Mouse (Mus musculus): ENCODE data around the gene Slc5a10. TPM values are rescaled to one million over a fixed set of nuclear protein-coding genes. Genes with fewer than 3 reads are reported as not detected.

Slc5a10 gene
- polyA plus RNA-seq, 1 experiment from 2014 or later: 0.08 TPM

- 62% methylated on average over 10 of the region's 10 CpGs for WGBS
Observed at GRCm38 (mm10) chr11:61652686-61653447, 67.8 kb downstream of the Slc5a10 start, which contains the start of gene Grap. TSS of gene Grap (plus strand) at chr11:61653265.

DNA sequence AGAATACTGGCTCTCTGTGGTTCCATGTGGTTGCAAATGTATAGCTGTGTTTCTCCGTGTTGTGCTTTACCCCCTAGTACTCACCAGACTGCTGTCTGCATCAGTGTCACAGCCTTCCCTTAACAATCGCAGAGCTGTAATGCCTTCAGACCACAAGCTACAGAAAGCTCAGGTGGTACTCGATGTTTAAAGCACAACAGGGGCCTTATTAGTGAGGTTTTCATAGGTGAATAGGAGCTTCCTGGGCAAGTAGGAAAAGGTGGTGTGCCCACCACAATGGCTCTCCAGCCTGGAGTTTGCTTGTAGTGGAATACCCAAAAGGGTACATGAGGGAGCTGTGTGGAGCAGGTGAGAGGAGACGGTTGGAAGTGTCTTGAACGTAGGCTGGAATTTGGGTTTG lies 68.4 kb downstream of the Slc5a10 start:
- H3K36me3 ChIP-seq: no peaks in the 10 kb centered on the region
- ATAC-seq (ENCODE audit: low FRiP score, low read depth): no peak
- H3K4me2 ChIP-seq (replicated peaks): no peak overlapping the region
- H3K27ac ChIP-seq: no peak overlapping the region
- no peak overlapping the region for H3K9ac ChIP-seq
- H3K27me3 ChIP-seq: no peaks in the 10 kb centered on the region
- no peak overlapping the region for H3K4me3 ChIP-seq
- WGBS: 83% methylated on average over 5 of the region's 5 CpGs
- H3K4me1 ChIP-seq: no peaks in the 10 kb centered on the region
- H3K9me3 ChIP-seq: no peaks in the 10 kb centered on the region

More at GRCm38 (mm10) chr11:61652686-61653447, 67.8 kb downstream of the Slc5a10 start, which contains the start of gene Grap:
- H3K9ac ChIP-seq: no peak within 1 kb of the TSS
- H3K4me2 ChIP-seq (replicated peaks): no peak within 1 kb of the TSS
- no peaks in the 10 kb centered on the region for H3K9me3 ChIP-seq
- H3K27ac ChIP-seq: no peak within 1 kb of the TSS
- H3K4me1 ChIP-seq: no peaks in the 10 kb centered on the region
- H3K36me3 ChIP-seq: no peaks in the 10 kb centered on the region
- H3K27me3 ChIP-seq: no peaks in the 10 kb centered on the region
- ATAC-seq (ENCODE audit: low FRiP score, low read depth): no peak
- no peak within 1 kb of the TSS for H3K4me3 ChIP-seq

GRCm38 (mm10) chr11:61650470-61651265 lies 70.0 kb downstream of the Slc5a10 start:
- Histone ChIP-seq H3K9me3 (no peaks in the 10 kb centered on the region), H3K36me3 (no peaks in the 10 kb centered on the region), H3K4me2 (replicated peaks) (no peak overlapping the region), H3K9ac (no peak overlapping the region), H3K4me1 (no peaks in the 10 kb centered on the region), H3K27ac (no peak overlapping the region), H3K4me3 (no peak overlapping the region), H3K27me3 (no peaks in the 10 kb centered on the region)
- WGBS: 85% methylated on average over 9 of the region's 9 CpGs
- ATAC-seq (ENCODE audit: low FRiP score, low read depth): no peak

- Histone ChIP-seq H3K36me3 (no peaks in the 10 kb centered on the region), H3K4me2 (replicated peaks) (no peak overlapping the region), H3K9ac (no peak overlapping the region), H3K4me1 (0 out of 2 replicates have a peak, but pooled peaks cover 3% of the 10 kb centered on the region), H3K27ac (no peak overlapping the region), H3K9me3 (no peaks in the 10 kb centered on the region), H3K27me3 (no peaks in the 10 kb centered on the region), H3K4me3 (no peak overlapping the region)
- 88% methylated on average over 4 of the region's 4 CpGs for WGBS
- ATAC-seq (ENCODE audit: low FRiP score, low read depth): no peak
Observed at GRCm38 (mm10) chr11:61649626-61650025, 71.0 kb downstream of the Slc5a10 start.

DNA sequence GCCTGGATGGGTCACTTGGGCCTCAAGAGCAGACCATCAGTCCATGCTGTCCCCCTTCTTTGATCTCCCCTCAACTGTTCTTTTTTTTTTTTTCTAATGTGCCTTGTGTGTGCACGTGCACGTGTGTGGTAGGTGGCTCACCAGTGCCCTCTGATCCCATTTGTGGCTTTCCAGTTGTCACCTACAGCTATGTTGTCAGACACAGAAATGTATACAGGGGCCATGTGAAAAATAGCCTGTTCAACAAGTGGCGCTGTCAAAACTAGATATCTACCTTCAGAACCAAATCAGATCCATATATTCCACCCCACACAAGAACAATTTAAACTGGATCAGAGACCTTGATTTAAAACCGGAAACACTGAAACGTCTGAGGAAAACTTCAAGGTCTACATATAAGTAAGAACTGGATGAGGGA lies 71.5 kb downstream of the Slc5a10 start:
- WGBS: 91% methylated on average over 5 of the region's 5 CpGs
- no peak overlapping the region for H3K9ac ChIP-seq
- no peak overlapping the region for H3K27ac ChIP-seq
- H3K36me3 ChIP-seq: no peaks in the 10 kb centered on the region
- 0 out of 2 replicates have a peak, but pooled peaks cover 8% of the 10 kb centered on the region for H3K4me1 ChIP-seq
- H3K9me3 ChIP-seq: no peaks in the 10 kb centered on the region
- ATAC-seq (ENCODE audit: low FRiP score, low read depth): no peak
- H3K27me3 ChIP-seq: no peaks in the 10 kb centered on the region
- H3K4me3 ChIP-seq: no peak overlapping the region
- no peak overlapping the region for H3K4me2 ChIP-seq (replicated peaks)

GRCm38 (mm10) chr11:61648749-61649115 lies 71.9 kb downstream of the Slc5a10 start:
- Histone ChIP-seq H3K4me3 (no peak overlapping the region), H3K27ac (no peak overlapping the region), H3K9me3 (no peaks in the 10 kb centered on the region), H3K4me2 (replicated peaks) (no peak overlapping the region), H3K4me1 (peaks cover 11% of the 10 kb centered on the region), H3K9ac (no peak overlapping the region), H3K36me3 (no peaks in the 10 kb centered on the region), H3K27me3 (no peaks in the 10 kb centered on the region)
- ATAC-seq (ENCODE audit: low FRiP score, low read depth): no peak
- 83% methylated on average over 7 of the region's 7 CpGs for WGBS

- Histone ChIP-seq H3K27ac (no peak overlapping the region), H3K4me2 (replicated peaks) (no peak overlapping the region), H3K4me3 (no peak overlapping the region), H3K27me3 (no peaks in the 10 kb centered on the region), H3K9ac (no peak overlapping the region), H3K4me1 (peaks cover 16% of the 10 kb centered on the region), H3K9me3 (no peaks in the 10 kb centered on the region), H3K36me3 (no peaks in the 10 kb centered on the region)
- WGBS: 74% methylated on average over 6 of the region's 6 CpGs
- no peak for ATAC-seq (ENCODE audit: low FRiP score, low read depth)
Observed at GRCm38 (mm10) chr11:61647956-61648748, 72.5 kb downstream of the Slc5a10 start.

DNA sequence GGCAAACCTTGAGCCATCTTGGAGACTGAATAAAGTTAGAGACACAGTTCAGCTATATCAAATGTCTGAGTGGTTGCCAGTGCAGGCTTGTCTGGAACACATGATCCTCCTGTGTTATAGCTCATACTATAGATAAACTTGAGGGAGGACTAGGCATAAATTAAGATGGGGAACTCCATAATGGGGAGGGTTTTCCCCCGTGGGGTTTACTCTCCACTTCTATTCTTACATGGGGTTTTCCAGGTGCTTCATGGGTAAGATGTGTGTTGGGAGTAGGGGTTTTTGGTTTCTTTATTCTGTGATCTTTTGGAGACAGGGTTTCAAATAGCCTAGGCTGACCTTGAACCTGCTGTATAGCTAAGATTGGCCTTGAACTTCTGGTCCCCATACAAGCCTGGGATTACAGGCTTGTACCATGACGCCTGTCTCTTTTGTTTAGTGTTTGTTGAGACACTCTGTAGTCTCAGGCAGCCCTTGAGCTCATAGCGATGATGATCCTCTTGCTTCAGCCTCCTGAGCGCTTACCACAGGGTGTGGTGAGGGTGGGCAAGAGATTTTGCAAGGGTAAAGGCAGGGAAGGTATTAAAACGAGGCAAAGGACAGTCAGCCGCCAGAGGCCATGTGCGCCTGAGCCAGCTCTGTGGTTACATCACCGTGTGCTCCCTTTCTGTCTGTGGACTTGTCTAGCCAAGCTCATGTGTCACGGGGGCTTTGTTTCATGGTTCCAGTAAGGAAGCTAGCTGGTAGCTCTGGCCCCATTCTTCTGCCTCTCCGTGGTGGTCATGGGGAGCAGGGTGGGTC lies 73.3 kb downstream of the Slc5a10 start:
- Histone ChIP-seq H3K9me3 (no peaks in the 10 kb centered on the region), H3K9ac (no peak overlapping the region), H3K4me1 (peaks cover 20% of the 10 kb centered on the region), H3K4me2 (replicated peaks) (no peak overlapping the region), H3K36me3 (no peaks in the 10 kb centered on the region), H3K4me3 (no peak overlapping the region), H3K27ac (no peak overlapping the region), H3K27me3 (no peaks in the 10 kb centered on the region)
- ATAC-seq (ENCODE audit: low FRiP score, low read depth): no peak
- WGBS: 73% methylated on average over 10 of the region's 10 CpGs

DNA sequence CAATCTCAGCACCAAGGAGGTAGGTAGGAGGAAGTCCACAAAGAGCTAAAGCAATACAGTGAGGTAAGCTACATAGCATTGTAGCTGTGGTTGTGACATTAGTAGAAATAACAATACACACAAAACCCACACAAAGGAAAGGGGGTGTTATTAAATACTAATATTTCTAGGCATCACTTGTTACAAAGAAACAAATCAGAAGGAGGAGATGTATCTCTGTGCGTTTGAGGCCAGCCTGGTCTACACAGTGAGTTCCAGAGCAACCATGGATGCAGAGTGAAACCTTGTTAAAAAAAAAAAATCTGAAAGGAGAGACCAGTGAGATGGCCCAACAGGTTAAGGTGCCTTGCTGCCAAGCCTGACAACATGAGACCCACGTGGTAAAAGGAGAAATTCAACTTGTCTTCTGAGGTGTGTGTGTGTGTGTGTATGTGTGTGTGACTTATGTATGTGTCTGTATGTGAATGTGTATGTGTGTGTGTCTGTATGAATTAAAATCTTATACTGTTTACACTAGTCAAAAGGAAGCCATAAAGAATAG lies 74.1 kb downstream of the Slc5a10 start:
- Histone ChIP-seq H3K9me3 (no peaks in the 10 kb centered on the region), H3K36me3 (no peaks in the 10 kb centered on the region), H3K4me1 (peaks cover 20% of the 10 kb centered on the region), H3K4me3 (no peak overlapping the region), H3K27me3 (no peaks in the 10 kb centered on the region), H3K27ac (no peak overlapping the region), H3K9ac (no peak overlapping the region), H3K4me2 (replicated peaks) (no peak overlapping the region)
- ATAC-seq (ENCODE audit: low FRiP score, low read depth): no peak
- whole genome bisulfite sequencing: 69% methylated on average over 2 of the region's 2 CpGs

DNA sequence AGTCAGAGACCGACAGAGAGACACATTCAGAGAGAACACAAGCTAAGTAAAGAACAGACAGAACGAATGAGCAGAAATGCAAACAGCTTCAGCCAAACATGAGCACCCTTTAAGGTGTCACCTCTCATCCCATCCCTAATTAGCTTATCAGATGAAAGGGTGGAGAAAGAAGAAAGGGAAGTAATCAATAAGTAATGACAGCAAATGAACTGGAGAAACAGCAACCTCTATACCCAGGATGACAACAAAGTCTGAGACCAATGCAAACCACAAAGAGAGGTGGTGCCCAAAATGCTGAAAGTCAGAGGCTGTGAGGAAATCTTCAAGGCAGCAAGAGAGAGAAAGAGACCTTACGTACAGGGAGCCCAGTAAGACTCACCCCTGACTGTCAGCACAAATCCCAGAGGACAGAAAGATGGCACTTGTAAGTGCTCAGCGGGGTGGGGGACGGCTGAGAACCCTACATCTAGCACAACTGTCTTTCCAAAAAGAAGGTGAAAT lies 75.2 kb downstream of the Slc5a10 start:
- no peaks in the 10 kb centered on the region for H3K27me3 ChIP-seq
- no peak for ATAC-seq (ENCODE audit: low FRiP score, low read depth)
- no peak overlapping the region for H3K27ac ChIP-seq
- H3K4me3 ChIP-seq: no peak overlapping the region
- no peaks in the 10 kb centered on the region for H3K36me3 ChIP-seq
- 71% methylated on average over 5 of the region's 5 CpGs for WGBS
- H3K4me1 ChIP-seq: peaks cover 20% of the 10 kb centered on the region
- H3K9me3 ChIP-seq: no peaks in the 10 kb centered on the region
- no peak overlapping the region for H3K9ac ChIP-seq
- no peak overlapping the region for H3K4me2 ChIP-seq (replicated peaks)

Measured in limb, embryonic 13.5 days (tissue).